In the genomic region with DNA sequence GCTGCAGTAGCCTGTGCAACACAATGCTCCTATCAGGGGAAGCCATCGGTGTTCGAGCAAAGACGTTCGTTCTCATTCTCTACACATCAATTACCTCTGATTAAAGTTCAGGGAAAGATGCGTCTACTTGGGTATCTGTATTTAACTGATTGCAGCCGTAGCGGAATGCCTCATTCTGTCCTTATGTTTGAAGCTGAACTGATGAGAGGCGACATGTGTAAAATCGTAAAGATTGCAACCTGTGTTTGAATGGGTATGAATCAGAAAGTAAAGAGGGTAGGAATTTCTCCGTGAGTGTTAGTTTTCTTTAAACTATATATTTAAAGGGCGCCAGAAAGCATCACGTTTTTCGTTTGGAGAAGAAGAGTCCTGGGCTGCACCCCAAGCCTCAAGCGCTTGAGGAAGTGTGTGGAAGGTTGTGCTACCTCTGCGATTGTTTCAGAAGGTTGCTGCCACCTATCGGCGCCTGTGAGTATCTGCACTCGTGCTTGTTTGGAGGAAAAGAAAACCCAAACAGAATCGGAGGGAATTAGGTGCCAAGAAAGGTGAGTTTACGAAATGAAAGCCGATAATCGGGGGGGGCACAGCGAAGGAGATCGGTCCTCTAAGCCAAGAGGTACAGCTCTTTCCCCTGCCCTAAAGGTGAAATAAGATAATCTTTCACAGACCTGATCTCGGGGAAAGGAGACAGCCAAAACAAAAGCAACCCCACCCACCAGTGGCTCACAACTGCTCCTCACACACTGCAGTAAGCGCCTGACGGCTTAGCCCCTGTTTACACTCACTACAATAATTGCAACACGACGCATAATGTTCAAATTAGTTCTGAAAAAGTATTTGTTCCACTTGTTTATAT, we compare ENCODE assay signal across 8 mouse cellular contexts.
DNase-seq lines count a peak whose midpoint lies in the region; ATAC-seq and TF ChIP-seq lines count a peak whose summit lies in the region.

No protein-coding gene starts in this region.

- H3K4me1 ChIP-seq in ES-E14 (ENCODE audit: control insufficient read depth in 2 of 2, insufficient read depth in 2 of 2, low read length in 2 of 2, poor library complexity in 1 of 2) = no peaks in the 10 kb centered on the region
- H3K4me1 ChIP-seq in forebrain, embryonic 11.5 days (replicated peaks; ENCODE audit: control insufficient read depth, insufficient read depth, low read length) = no peaks in the 10 kb centered on the region
- peaks cover 3% of the 10 kb centered on the region; the same call in 1 of the 2 replicates for H3K4me1 ChIP-seq in neural tube, embryonic 15.5 days
- H3K4me1 ChIP-seq in thymus, adult 2 months (replicated peaks; ENCODE audit: control insufficient read depth, insufficient read depth, low read length) = no peaks in the 10 kb centered on the region

- no peak for TF ChIP-seq POLR2A in thymus, adult 2 months (IDR thresholded peaks at IDR 0.05; ENCODE audit: control insufficient read depth, extremely low read depth, insufficient read depth, low read length, poor library complexity)

- TF ChIP-seq CTCF in thymus, adult 2 months (IDR thresholded peaks at IDR 0.05; ENCODE audit: borderline replicate concordance, control insufficient read depth, extremely low read depth, insufficient read depth, low read length, poor library complexity) = peak; percentile 61; the same call in 1 of the 2 replicates

- H3K4me3 ChIP-seq in ES-E14 (ENCODE audit: insufficient read depth in 1 of 2, low read depth in 1 of 2, low read length in 2 of 2, poor library complexity in 1 of 2, severe bottlenecking in 1 of 2) = peak overlapping the region in 1 of 2 experiments; percentile 27; a peak in 1 of 4 replicates
- peak overlapping the region; percentile 32 for H3K4me3 ChIP-seq in forebrain, embryonic 11.5 days (ENCODE audit: low read depth, low read length)
- H3K4me3 ChIP-seq in neural tube, embryonic 15.5 days (replicated peaks) = peak overlapping the region; percentile 42
- H3K4me3 ChIP-seq in thymus, adult 2 months (ENCODE audit: control insufficient read depth, insufficient read depth, low read length) = peak overlapping the region; percentile 55

- 34% methylated on average over 29 of the region's 29 CpGs for WGBS in forebrain, embryonic 11.5 days
- 28% methylated on average over 29 of the region's 29 CpGs for WGBS in neural tube, embryonic 15.5 days
- 31% methylated on average over 29 of the region's 29 CpGs for WGBS in thymus, adult 2 months

- no peaks in the 10 kb centered on the region for H3K36me3 ChIP-seq in ES-E14 (ENCODE audit: control insufficient read depth, insufficient read depth, low read length, poor library complexity, severe bottlenecking)
- H3K36me3 ChIP-seq in forebrain, embryonic 11.5 days (ENCODE audit: control insufficient read depth, insufficient read depth, low read length) = no peaks in the 10 kb centered on the region
- no peaks in the 10 kb centered on the region for H3K36me3 ChIP-seq in neural tube, embryonic 15.5 days
- H3K36me3 ChIP-seq in thymus, adult 2 months (ENCODE audit: control insufficient read depth, insufficient read depth, low read length) = no peaks in the 10 kb centered on the region

- H3K4me2 ChIP-seq in forebrain, embryonic 11.5 days (ENCODE audit: low read depth, low read length, severe bottlenecking) = peak overlapping the region; percentile 45
- H3K4me2 ChIP-seq in neural tube, embryonic 15.5 days = peak overlapping the region; percentile 59

- no peak overlapping the region for H3K27ac ChIP-seq in ES-E14 (ENCODE audit: insufficient read depth, low read depth, low read length, poor library complexity, severe bottlenecking)
- no peak overlapping the region for H3K27ac ChIP-seq in forebrain, embryonic 11.5 days (ENCODE audit: low read depth, low read length)
- no peak overlapping the region for H3K27ac ChIP-seq in neural tube, embryonic 15.5 days (replicated peaks)
- no peak overlapping the region for H3K27ac ChIP-seq in thymus, adult 2 months (ENCODE audit: control insufficient read depth, insufficient read depth, low read length)

- ATAC-seq in forebrain, embryonic 11.5 days (replicated peaks; ENCODE audit: low FRiP score) = peak; percentile 72
- peak; percentile 92 for ATAC-seq in neural tube, embryonic 15.5 days (ENCODE audit: low FRiP score)

- in situ Hi-C loops in ES-E14 (cut with MboI; ENCODE audit: low sequenced_read_pairs in 2 of 2, unreplicated experiment in 2 of 2) = no loop called here

- DNase-seq in ES-E14 (ENCODE audit: low read depth, low spot score) = peak; percentile 65
- DNase-seq in c-Kit-positive CD71-negative TER-119-negative erythroid progenitor cells, embryonic 14.5 days (ENCODE audit: low read depth) = peak; percentile 74
- DNase-seq in forebrain, embryonic 11.5 days (ENCODE audit: low spot score) = peak; percentile 83
- peak; percentile 61 for DNase-seq in heart, postnatal 4 days
- DNase-seq in layer of hippocampus, adult 18-20 months (ENCODE audit: low spot score in 2 of 2) = peak; percentile 28 to 66
- peak; percentile 34 to 35 for DNase-seq in lung, adult 18-20 months
- peak; percentile 60 for DNase-seq in thymus, adult 2 months

- H3K27me3 ChIP-seq in forebrain, embryonic 11.5 days (ENCODE audit: control insufficient read depth, insufficient read depth, low read length) = no peaks in the 10 kb centered on the region
- no peaks in the 10 kb centered on the region for H3K27me3 ChIP-seq in neural tube, embryonic 15.5 days (replicated peaks)
- H3K27me3 ChIP-seq in thymus, adult 2 months (ENCODE audit: control insufficient read depth, insufficient read depth, low read length) = no peaks in the 10 kb centered on the region

- no peak overlapping the region for H3K9ac ChIP-seq in ES-E14 (ENCODE audit: insufficient read depth, low read depth, low read length, poor library complexity, severe bottlenecking)
- peak overlapping the region; percentile 58 for H3K9ac ChIP-seq in forebrain, embryonic 11.5 days (ENCODE audit: low read length)
- H3K9ac ChIP-seq in neural tube, embryonic 15.5 days (replicated peaks) = peak overlapping the region; percentile 53

- H3K9me3 ChIP-seq in ES-E14 (ENCODE audit: control insufficient read depth, insufficient read depth, low read depth, low read length) = no peaks in the 10 kb centered on the region
- H3K9me3 ChIP-seq in forebrain, embryonic 11.5 days (ENCODE audit: control insufficient read depth, low read length) = no peaks in the 10 kb centered on the region
- no peaks in the 10 kb centered on the region for H3K9me3 ChIP-seq in neural tube, embryonic 15.5 days (replicated peaks)

TF ChIP-seq in ES-E14, 5 proteins besides CTCF, POLR2A, EP300 and RAD21:
- TF ChIP-seq ZNF384 (IDR thresholded peaks at IDR 0.05; ENCODE audit: low read depth, low read length) (no peak), HCFC1 (IDR thresholded peaks at IDR 0.05; ENCODE audit: borderline replicate concordance, insufficient read depth, low read length) (no peak), CHD2 (IDR thresholded peaks at IDR 0.05; ENCODE audit: low read depth, low read length) (no peak), ZC3H11A (IDR thresholded peaks at IDR 0.05; ENCODE audit: borderline replicate concordance, low read depth, low read length) (no peak), MAFK (IDR thresholded peaks at IDR 0.05; ENCODE audit: insufficient read depth, low read depth, low read length) (no peak)
